Mouse (Mus musculus) CD4-positive helper T cell, adult 2 months (primary cell): ENCODE results near the gene Zw10.

Experiments
- DNase-seq: peaks from one replicate; pipeline ENCODE4 v3.0.0-alpha.2; 2012; ENCODE audit warnings: low read depth, missing footprints, low spot score

Zw10 gene

DNA sequence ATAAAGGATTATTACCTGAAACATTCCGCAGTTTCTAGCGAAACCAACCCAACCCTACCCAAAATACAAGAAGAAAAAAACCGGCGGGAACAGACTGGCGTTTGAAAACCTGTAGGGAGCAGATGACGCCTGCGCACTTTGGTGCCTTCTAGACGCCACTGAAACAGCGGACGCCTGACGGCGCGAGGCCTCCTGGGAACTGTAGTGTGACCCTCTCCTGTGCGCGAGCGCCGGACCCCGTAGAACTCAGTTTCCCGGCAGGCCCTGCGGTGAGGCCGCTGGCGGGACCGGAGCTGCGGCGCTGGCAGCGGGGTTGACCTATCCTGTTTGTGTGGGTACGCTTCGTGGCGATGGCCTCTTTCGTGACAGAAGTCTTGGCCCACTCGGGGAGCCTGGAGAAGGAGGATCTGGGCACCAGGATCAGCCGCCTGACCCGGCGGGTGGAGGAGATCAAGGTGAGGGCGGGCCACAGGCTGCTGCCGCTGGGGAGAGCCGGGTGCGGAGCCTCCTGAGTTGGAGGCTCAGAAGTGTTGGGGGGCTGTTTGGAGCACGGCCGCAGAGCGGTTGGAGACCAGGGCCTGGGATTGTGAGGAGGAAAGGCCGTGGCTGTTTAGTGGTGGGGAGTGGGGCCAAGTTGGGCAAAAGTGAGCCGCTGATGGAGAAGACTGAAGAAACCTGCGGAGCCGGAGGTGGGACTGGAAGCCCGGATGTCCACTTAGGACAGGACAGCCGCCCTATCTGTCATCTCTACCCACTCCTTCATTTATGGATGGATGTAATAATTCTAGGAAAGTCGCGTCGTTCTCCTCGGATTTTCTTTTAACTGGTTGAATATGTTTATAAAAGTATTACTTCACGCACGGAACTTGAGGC is at the start of gene Zw10:
Gene Zw10 (plus strand): TSS at position 281 of the 873 bp plus-strand sequence.
- DNase-seq: peak; percentile 93

DNA sequence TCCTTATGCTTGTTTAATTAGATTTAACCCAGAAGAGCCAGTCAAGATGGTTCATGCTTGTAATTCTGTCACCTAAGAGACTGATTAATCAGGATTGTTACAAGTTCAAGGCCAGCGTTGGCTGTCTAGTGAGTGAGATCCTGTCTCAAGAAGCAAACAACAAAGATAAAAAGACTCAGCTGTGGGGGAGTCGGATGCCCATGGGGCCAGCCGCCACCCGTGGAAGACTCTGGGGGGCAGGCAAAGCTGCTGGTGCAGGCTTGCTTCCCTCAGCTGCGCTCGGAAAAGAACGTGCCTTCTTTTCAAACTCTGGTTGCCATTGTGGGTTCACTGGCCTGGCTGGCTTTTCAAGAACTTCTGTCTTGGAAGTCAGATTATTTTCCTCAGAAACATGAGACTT is 39.6 kb upstream of the Zw10 start:
- no peak for DNase-seq

DNA sequence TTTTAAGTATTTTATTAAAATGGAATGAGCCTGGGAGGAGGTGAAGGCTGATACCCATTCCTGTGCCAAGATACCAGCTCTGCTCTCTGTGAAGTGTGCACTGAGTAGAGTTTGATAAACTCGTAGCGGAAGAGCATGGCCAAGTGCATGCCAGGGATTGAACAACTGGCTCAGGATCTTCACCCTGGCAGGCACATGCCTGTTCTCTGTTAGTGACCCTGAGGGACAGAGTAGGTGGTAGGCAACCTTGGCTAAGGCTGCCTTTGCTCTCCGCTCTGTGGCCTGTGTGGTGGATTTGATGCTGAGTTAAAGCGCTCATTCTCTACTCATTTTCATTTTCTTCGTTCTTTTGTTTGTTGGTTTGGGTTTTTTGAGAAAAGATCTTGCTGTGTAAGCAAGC is 34.1 kb upstream of the Zw10 start:
- no peak for DNase-seq

DNA sequence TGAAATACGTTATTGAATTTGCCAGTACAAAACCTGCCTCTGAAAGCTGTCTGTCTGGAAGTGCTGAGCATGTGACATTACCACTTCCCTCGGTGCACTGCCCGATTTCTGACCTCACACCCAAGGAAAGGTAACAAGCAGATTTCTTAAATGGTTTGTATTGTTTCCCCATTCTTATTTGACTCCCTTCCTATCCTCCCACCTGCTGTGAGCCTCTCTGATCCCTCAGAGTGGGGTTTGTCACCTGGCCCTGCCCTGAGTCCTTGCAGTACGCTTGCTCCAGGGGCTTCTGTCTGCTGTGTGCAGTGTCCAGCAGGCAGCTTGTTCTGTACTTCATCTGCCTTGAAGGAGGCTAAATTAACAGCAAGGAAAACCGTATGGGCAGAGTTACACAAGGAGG is 31.5 kb upstream of the Zw10 start:
- no peak for DNase-seq

DNA sequence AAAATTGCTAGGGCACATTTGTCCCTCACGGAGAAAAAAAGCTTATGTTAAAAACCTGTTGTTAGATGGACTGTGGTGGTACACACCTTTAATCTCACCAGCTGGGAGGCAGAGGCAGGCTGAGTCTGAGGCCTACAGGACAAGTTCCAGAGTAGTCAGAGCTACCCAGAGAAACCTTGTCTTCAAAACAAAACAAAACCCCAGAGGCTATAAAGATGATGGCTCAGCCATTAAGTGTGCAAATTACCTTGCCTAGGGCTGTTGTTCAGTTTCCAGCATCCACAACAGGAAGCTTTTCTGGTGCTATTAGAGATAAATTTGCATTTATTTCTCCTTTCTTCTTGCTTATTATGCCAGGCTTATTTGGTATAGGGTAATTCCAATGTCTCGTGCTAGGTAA is 30.9 kb upstream of the Zw10 start:
- no peak for DNase-seq

DNA sequence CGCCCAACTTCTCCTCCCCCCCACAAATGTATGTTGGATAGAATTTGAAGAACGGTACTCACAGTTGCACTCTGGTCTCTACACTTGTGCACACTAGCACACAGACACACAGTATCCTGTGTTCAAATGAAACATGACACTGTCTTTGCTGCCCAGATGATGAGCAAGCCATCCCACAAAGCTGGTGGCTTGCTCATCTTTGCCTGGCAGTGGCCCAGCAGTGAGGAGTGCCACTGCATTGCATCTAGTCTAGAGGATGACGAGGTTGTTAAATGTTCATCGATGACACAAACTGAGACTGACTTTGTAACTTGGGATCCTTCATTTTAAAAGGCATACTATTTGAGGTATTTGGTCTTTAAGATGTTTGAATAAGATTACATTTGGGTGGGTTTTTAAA is 20.6 kb upstream of the Zw10 start:
- no peak for DNase-seq

DNA sequence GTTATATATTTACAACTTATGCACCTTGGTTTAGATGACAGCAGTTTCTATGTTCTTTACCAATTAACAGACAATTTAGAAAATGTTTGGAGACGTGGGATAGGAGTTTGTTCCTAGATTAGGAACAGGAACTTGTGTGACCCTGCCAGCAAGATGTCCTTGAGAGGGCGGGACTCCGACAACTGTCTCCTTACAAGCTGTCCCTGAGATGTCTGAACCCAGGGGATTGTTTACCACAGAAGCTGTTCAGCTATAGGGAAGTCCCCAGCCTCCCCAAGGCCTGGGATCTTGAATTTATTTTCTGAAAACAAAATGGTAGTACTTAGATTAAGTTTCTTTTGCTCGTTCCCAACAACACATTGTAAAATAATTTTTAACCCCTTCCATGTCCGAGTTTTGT is 4.5 kb upstream of the Zw10 start:
- no peak for DNase-seq

DNA sequence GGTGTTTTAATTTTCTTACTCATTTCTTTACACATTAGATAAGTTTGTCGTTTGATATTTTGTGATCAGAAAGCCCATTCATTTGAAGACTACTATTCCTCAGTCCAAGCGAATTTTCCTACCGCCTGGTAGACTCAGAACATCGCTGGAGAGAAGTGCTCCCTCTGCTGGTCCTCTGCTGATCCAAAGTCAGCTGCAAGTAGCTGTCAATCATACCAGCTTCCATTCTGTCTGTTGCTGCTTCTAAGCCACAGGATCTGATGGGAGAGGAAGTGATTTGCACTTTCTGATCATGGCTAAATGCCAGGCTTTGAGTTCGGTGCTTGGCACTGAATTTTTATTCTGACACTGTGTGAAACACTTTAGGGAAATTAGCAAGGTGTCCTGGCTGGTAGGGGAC is 4.1 kb upstream of the Zw10 start:
- DNase-seq: peak; percentile 68

DNA sequence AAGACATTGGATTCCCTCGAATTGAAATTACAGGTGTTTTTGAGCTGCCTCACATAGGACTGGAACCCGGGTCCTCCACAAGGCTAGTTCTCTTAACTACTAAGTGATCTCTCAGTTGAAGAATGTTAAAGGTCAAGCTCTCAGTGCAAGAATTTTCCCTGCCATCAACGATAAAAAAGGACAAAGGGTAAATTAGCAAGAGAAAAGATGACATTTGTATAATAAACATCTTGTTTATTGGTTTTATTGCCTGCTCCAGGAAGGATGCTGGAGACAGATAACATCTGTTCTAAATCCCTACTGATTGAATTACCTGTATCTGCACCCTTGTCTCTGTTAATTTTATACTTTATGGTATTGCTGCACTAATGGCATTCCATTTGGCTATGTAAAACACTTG is 1.4 kb upstream of the Zw10 start:
- DNase-seq: no peak

DNA sequence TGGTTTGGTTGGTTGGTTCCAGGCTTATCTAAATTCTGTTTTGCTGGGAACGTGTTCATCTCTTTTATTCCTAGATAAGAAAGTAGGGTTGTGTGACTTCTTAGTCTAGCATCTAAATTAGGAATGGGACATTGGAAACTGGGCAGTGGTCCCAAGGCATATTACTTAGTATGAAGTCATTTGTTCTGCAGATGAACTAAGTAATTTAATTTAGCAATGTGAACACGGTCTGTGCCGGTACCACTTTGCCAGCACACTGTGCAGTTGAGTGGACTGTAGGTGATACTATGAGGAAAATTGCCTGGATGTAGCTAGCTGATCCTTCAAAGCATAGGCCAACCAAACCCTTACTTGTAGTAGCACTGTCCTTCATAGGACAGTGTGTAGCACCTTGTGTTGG is 21.4 kb downstream of the Zw10 start:
- no peak for DNase-seq

DNA sequence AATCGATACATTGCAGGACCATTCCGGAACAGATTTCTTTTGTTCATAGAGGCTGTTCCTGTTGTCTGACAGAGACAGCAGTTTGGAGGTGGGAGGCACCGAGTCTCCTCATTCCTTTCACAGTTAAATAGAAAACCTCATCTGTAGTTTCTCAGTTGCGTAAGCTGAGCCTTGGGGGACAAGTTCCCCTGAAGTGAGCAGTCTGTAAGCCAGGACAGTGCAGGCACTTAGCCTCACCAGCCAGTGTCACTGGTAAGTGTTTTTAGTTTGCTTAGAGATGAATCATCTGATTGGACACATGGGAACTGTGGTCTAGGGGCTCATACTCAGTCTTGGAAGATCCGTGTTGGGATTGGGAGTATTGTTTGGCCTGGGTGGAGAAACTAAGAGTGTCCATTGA is 25.7 kb downstream of the Zw10 start, which contains the start of gene Tmprss5:
Gene Tmprss5 (plus strand): TSS at position 154 of the 400 bp plus-strand sequence.
- no peak for DNase-seq

DNA sequence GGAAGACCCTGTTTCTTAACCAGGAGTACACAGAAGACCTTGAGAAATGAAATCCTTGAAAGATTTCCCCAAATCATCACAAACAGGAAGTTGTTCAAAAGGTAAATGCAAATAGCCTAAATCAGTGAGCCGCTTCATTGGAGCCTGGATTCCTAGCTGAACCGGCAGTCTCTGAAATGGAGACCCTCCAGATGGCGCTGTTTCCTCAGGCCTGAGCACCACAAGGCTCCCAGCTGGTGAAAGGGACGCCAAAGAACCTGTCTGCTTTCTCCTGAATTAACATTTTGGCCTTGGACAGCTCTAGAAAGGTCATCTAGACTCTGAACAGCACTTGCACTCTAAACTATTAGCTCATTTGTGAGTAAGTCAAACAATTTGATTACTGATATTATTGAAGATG is 26.1 kb downstream of the Zw10 start:
- DNase-seq: no peak

DNA sequence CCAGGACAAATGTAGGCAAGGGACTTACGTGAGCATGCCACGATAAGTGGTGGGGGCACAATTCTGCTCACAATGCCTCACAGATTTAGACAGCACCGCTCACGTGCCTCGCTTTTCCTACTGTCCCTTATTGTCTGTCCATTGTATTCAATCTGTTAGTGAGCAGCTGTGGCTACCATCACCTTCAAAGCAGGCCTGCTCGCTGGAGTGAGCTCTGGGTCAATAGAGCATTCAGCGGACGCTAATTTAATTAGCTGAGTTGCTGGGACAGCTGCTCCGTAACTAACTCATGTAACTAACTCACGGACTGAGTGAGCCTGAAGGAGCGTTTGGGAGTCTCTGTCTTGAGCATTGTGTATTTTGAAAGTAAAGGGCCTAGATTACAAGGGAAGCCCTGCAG is 31.9 kb downstream of the Zw10 start:
- no peak for DNase-seq

DNA sequence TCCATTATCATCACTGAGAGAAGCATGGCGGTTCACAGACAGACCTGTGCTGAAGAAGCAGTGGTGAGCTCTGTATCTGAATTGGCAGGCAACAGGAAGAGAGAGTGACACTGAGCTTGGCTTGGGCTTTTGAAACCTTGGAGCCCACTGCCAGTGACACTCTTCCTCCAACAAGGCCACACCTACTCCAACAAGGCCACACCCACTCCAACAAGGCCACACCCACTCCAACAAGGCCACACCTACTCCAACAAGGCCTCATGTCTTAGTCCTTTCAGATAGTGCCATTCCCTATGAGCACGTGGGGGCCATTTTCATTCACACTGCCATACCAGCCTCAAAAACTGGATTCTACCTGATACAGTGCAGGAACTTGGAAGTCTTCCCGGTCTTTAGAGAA is 43.5 kb downstream of the Zw10 start:
- DNase-seq: no peak

DNA sequence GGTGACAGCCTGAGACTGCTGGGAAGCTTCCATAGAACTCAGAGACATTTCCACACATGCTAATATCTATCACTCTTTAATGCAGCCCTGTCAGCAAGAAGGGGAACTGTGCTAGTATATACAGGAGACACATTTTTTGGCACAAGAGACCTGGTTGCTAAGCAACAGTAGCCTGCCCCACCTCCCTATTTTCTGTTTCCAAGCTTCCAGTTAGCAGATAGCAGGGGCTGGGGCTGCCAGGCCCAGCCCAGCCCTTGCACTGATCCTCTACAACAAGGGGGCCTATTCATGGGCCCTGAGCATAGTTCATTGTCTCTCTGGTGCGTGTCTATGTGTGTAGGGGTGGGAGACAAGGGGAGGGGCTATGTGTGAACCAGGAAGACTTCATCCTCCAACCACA is 46.9 kb downstream of the Zw10 start:
- DNase-seq: no peak

DNA sequence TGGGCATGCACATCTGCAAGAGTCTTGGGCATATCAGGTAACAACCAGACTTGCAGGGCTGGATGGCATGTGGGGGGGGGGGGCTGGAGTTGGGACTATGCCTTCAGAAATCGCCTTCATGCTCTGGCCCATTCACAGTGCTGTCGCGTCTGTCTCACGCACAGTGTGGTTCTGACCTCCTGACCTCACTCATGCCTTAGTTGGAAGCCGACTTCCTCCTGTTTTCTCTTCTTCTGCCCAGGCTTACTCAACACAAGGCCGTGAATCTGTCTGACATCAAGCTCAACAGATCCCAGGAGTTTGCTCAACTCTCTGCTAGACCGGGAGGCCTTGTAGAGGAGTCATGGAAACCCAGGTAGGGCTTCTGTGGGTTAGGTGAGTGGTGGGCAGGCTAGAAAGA is 53.7 kb downstream of the Zw10 start:
- DNase-seq: no peak

DNA sequence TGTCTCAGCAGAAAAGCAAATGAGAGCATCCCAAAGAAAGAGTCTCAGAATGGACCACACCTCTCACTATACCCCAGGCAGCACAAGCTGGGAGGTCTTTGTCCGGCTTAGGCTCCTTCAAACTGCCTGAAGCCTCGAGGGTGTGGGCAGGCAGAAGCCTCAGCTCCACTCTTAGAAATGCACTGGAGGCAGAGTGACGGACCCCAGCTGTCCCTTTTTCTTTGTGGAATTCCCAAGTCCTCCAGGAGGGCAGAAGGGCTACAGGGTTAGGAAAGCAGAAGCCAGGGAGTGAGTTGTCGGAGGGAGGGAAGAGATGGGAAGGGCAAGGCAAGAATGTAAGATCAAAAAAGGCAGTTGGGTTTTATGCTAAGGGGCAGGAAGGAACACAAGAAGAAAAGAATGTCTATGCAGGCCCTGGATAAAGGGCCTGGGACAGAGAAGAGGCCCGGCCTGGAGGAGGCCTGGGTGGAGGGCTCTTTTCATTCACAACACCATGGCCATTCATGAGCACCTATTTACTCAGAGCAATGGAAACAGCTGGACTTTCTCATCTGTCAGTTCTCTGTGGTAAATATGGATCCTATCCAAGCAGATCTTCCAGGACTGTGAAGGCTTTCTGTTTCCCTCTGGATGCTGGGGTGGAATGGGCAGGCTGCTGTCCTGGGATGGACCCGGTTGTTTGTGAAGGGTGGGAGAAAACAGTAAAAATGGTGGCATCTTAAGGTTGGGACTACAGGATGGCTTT is 55.2 kb downstream of the Zw10 start:
- DNase-seq: no peak

DNA sequence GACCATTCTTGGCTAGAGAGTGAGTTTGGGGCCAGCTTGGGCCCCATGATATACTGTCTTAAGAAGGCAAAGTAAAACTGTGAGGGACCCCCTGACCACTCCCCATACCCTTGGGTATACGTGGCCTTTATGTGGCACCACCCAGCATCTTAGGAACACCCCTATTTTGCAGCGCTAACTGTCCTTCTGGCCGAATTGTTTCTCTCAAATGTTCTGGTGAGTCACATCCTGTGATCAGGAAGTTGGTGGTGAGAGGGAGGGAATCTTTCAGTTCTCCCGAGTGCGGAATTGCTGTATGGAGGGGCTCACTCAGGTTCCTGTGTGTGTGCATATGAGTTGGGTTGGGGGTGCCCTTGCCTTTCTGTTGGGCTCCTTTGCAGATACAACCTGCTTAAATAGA is 55.9 kb downstream of the Zw10 start:
- no peak for DNase-seq

DNA sequence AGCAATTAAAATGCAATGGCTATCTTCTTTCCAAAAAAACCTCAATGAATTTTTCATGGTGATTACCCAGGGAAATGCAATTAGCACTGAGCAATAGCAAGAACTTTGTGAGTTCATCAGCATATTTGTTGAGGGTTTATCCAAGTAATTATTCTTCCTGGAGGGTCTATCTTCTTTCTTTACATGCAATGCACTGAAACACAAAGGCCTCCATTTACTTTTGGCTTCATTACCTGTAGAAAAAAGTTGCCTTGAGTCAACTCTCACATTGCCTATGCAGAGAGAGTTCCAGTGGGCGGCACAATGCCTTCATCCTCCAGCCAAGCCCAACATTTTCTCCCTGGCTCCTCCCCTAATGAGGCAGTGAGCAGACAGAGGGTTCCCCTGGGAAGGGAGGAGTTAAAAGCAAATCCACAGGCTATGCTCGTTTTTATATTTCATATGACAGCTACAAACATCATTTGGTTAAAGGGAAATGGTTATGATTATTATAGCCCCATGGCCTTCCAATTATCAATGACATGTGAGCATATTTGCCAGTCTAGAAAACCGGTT is 62.9 kb downstream of the Zw10 start:
- no peak for DNase-seq

DNA sequence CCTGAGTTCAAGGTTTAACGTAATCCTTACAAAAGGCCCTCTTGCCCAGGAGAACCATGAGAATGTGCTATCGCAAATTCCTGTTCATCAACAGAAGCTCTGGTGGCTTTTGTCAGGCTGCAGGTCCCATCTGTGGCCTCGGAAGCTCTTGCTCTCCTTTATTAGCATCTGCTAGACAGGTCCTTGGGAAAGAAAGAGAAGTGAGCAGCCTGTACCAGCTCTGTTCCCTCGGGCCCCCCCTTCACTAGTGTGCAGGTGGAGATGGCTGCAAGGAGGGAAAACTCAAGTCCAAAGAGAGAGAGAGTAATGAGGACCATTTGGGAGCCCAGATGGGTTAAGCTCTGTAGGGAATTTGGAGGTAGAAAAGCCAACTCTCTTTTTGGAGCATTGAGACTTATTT is 64.3 kb downstream of the Zw10 start:
- no peak for DNase-seq

DNA sequence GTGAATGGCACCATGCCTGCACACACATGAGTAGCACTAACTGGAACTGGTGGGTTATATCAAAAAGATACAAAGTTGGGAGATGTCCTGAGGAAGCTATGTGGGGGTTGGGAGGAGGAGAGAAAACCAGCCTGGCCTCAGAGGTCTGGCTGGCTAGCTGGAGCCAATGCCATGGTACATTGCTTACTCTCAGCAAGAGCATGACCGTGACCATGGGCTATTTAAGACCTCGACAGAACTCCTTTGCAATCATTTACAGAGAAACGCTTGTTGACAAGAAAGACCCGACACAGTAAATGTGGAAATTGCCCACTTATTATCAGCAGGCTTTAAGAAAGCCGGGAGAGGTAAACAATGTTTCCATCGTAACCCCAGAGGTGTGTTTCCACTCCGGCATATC is 70.3 kb downstream of the Zw10 start:
- DNase-seq: no peak
